Mouse (Mus musculus): ENCODE measurements at regions not wholly inside any gene's neighbourhood (a gene's known extent, or its start where the extent isn't known, plus 50 kb on each side); places are given as distances from the start of the nearest gene placed in this dataset.
A peak's percentile ranks its signal among the peaks of the same experiment; 100 is the strongest.

- Histone ChIP-seq H3K4me1 (replicated peaks; ENCODE audit: control insufficient read depth, insufficient read depth) (no peaks in the 10 kb centered on the region; the same call in 1 of the 2 replicates), H3K36me3 (ENCODE audit: control insufficient read depth, insufficient read depth, low read length) (no peaks in the 10 kb centered on the region), H3K9ac (ENCODE audit: low read length) (no peak overlapping the region), H3K4me3 (ENCODE audit: low read depth, low read length) (no peak overlapping the region), H3K27me3 (ENCODE audit: control insufficient read depth, insufficient read depth, low read length) (no peaks in the 10 kb centered on the region), H3K9me3 (ENCODE audit: control insufficient read depth, low read length) (no peaks in the 10 kb centered on the region), H3K4me2 (replicated peaks; ENCODE audit: low read depth) (no peak overlapping the region), H3K27ac (replicated peaks) (no peak overlapping the region)
- DNase-seq (ENCODE audit: low spot score) = no peak
- 25% methylated on average over 7 of the region's 7 CpGs for WGBS
- 0 out of 2 replicates have a peak, but pooled peaks have one; percentile 24 for ATAC-seq (ENCODE audit: low FRiP score, low TSS enrichment)
- TF ChIP-seq EP300 (optimal IDR thresholded peaks at IDR 0.05) (no peak), CTCF (IDR thresholded peaks at IDR 0.05; ENCODE audit: low read depth) (no peak)
Measured at GRCm38 (mm10) chr12:5494657-5495512, 119.4 kb upstream of the Klhl29 start.

- TF ChIP-seq CTCF (IDR thresholded peaks at IDR 0.05; ENCODE audit: low read depth) (peak; percentile 21; the same call in 1 of the 2 replicates), EP300 (optimal IDR thresholded peaks at IDR 0.05) (no peak)
- Histone ChIP-seq H3K36me3 (ENCODE audit: control insufficient read depth, insufficient read depth, low read length) (no peaks in the 10 kb centered on the region), H3K27ac (replicated peaks) (no peak overlapping the region), H3K4me2 (replicated peaks; ENCODE audit: low read depth) (no peak overlapping the region), H3K9me3 (ENCODE audit: control insufficient read depth, low read length) (no peaks in the 10 kb centered on the region), H3K4me3 (ENCODE audit: low read depth, low read length) (no peak overlapping the region), H3K27me3 (ENCODE audit: control insufficient read depth, insufficient read depth, low read length) (no peaks in the 10 kb centered on the region), H3K4me1 (replicated peaks; ENCODE audit: control insufficient read depth, insufficient read depth) (no peaks in the 10 kb centered on the region), H3K9ac (ENCODE audit: low read length) (no peak overlapping the region)
- no peak for DNase-seq (ENCODE audit: low spot score)
- 0 out of 2 replicates have a peak, but pooled peaks have one; percentile 21 for ATAC-seq (ENCODE audit: low FRiP score, low TSS enrichment)
- WGBS = 62% methylated on average over 9 of the region's 9 CpGs
Measured at GRCm38 (mm10) chr12:5464250-5464899, 88.9 kb upstream of the Klhl29 start.

- H3K9ac ChIP-seq (ENCODE audit: low read length) = no peak overlapping the region
- DNase-seq (ENCODE audit: low spot score) = no peak
- H3K27me3 ChIP-seq (ENCODE audit: control insufficient read depth, insufficient read depth, low read length) = no peaks in the 10 kb centered on the region
- ATAC-seq (ENCODE audit: low FRiP score, low TSS enrichment) = no peak
- no peak overlapping the region for H3K4me2 ChIP-seq (replicated peaks; ENCODE audit: low read depth)
- H3K4me1 ChIP-seq (replicated peaks; ENCODE audit: control insufficient read depth, insufficient read depth) = no peaks in the 10 kb centered on the region
- H3K4me3 ChIP-seq (ENCODE audit: low read depth, low read length) = no peak overlapping the region
- H3K9me3 ChIP-seq (ENCODE audit: control insufficient read depth, low read length) = no peaks in the 10 kb centered on the region
- no peak overlapping the region for H3K27ac ChIP-seq (replicated peaks)
- TF ChIP-seq EP300 (optimal IDR thresholded peaks at IDR 0.05) (no peak), CTCF (IDR thresholded peaks at IDR 0.05; ENCODE audit: low read depth) (peak; percentile 35)
- 89% methylated on average over 2 of the region's 2 CpGs for WGBS
- H3K36me3 ChIP-seq (ENCODE audit: control insufficient read depth, insufficient read depth, low read length) = no peaks in the 10 kb centered on the region
Measured at GRCm38 (mm10) chr12:5453157-5453556, 77.7 kb upstream of the Klhl29 start.

- H3K9me3 ChIP-seq (ENCODE audit: control insufficient read depth, low read length) = no peaks in the 10 kb centered on the region
- no peak overlapping the region for H3K4me3 ChIP-seq (ENCODE audit: low read depth, low read length)
- WGBS = 35% methylated on average over 2 of the region's 2 CpGs
- H3K36me3 ChIP-seq (ENCODE audit: control insufficient read depth, insufficient read depth, low read length) = no peaks in the 10 kb centered on the region
- no peaks in the 10 kb centered on the region for H3K4me1 ChIP-seq (replicated peaks; ENCODE audit: control insufficient read depth, insufficient read depth)
- TF ChIP-seq CTCF (IDR thresholded peaks at IDR 0.05; ENCODE audit: low read depth) (no peak), EP300 (optimal IDR thresholded peaks at IDR 0.05) (no peak)
- H3K27me3 ChIP-seq (ENCODE audit: control insufficient read depth, insufficient read depth, low read length) = no peaks in the 10 kb centered on the region
- H3K4me2 ChIP-seq (replicated peaks; ENCODE audit: low read depth) = no peak overlapping the region
- no peak for ATAC-seq (ENCODE audit: low FRiP score, low TSS enrichment)
- H3K27ac ChIP-seq (replicated peaks) = no peak overlapping the region
- no peak overlapping the region for H3K9ac ChIP-seq (ENCODE audit: low read length)
- DNase-seq (ENCODE audit: low spot score) = no peak
Measured at GRCm38 (mm10) chr12:5443730-5444129, 68.2 kb upstream of the Klhl29 start.

- TF ChIP-seq CTCF (IDR thresholded peaks at IDR 0.05; ENCODE audit: low read depth) (no peak), EP300 (optimal IDR thresholded peaks at IDR 0.05) (no peak)
- Histone ChIP-seq H3K27me3 (ENCODE audit: control insufficient read depth, insufficient read depth, low read length) (no peaks in the 10 kb centered on the region), H3K4me1 (replicated peaks; ENCODE audit: control insufficient read depth, insufficient read depth) (no peaks in the 10 kb centered on the region), H3K9me3 (ENCODE audit: control insufficient read depth, low read length) (no peaks in the 10 kb centered on the region), H3K9ac (ENCODE audit: low read length) (no peak overlapping the region), H3K36me3 (ENCODE audit: control insufficient read depth, insufficient read depth, low read length) (no peaks in the 10 kb centered on the region), H3K27ac (replicated peaks) (no peak overlapping the region), H3K4me3 (ENCODE audit: low read depth, low read length) (no peak overlapping the region), H3K4me2 (replicated peaks; ENCODE audit: low read depth) (no peak overlapping the region)
- ATAC-seq (ENCODE audit: low FRiP score, low TSS enrichment) (no peak), DNase-seq (ENCODE audit: low spot score) (no peak)
- WGBS = 53% methylated on average over 7 of the region's 7 CpGs
Measured at GRCm38 (mm10) chr12:5443091-5443531, 67.6 kb upstream of the Klhl29 start.

- Histone ChIP-seq H3K27ac (replicated peaks) (no peak overlapping the region), H3K9me3 (ENCODE audit: control insufficient read depth, low read length) (no peaks in the 10 kb centered on the region), H3K27me3 (ENCODE audit: control insufficient read depth, insufficient read depth, low read length) (no peaks in the 10 kb centered on the region), H3K4me3 (ENCODE audit: low read depth, low read length) (no peak overlapping the region), H3K36me3 (ENCODE audit: control insufficient read depth, insufficient read depth, low read length) (no peaks in the 10 kb centered on the region), H3K4me2 (replicated peaks; ENCODE audit: low read depth) (no peak overlapping the region), H3K4me1 (replicated peaks; ENCODE audit: control insufficient read depth, insufficient read depth) (no peaks in the 10 kb centered on the region), H3K9ac (ENCODE audit: low read length) (no peak overlapping the region)
- ATAC-seq (ENCODE audit: low FRiP score, low TSS enrichment) = no peak
- DNase-seq (ENCODE audit: low spot score) = no peak
- 86% methylated on average over 5 of the region's 5 CpGs for WGBS
- TF ChIP-seq CTCF (IDR thresholded peaks at IDR 0.05; ENCODE audit: low read depth) = no peak
- no peak for TF ChIP-seq EP300 (optimal IDR thresholded peaks at IDR 0.05)
Measured at GRCm38 (mm10) chr12:5442679-5443078, 67.2 kb upstream of the Klhl29 start.

Data from stomach, postnatal 0 days (tissue).